In the genomic region with DNA sequence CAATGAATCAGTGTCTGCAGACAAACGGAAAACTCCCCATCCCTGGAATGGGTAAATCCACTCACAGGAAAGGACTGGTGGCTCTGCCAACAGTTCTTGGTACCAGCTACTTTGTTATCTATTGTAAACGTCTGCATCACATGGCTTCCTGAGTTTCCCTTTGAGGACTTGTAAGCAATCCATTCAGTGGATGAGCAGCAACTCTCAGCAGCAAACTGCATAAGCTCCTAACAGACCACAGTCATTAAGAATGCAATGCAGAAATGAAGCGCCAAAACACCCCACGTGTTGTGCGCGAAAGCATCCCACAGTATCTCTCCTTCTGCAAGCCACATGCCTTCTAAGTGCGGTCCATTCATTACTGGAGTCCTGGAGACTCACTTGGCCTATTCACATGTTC, we compare ENCODE assay signal across 19 mouse cellular contexts.
A peak's percentile ranks its signal among the peaks of the same experiment; 100 is the strongest.
DNase-seq lines count a peak whose midpoint lies in the region; ATAC-seq and TF ChIP-seq lines count a peak whose summit lies in the region.
"Had no signal": no experiment of that assay in that cellular context is flagged by ENCODE, and none has a peak within 500 bp of the region (broad histone marks: within the 10 kb centered on the region; RNA-seq: fewer than 3 reads in every experiment).

No protein-coding gene starts in this region.

- no peak for DNase-seq in midbrain, embryonic 10.5 days (ENCODE audit: low spot score)
- peak; percentile 27 for DNase-seq in lung, postnatal 10 days
- DNase-seq in gastrocnemius, adult 2 months, result no peak
- DNase-seq in layer of hippocampus, adult 9-10 months (ENCODE audit: low spot score), result no peak
- DNase-seq: adrenal gland, adult 2 months; cerebellum, adult 9-10 months; gastrocnemius, postnatal 14 days; kidney, adult 9 months; kidney, postnatal 25 days; right cerebral cortex, postnatal 25 days; thymus, postnatal 14 days had no signal

- WGBS in hindbrain, embryonic 15.5 days, result 47% methylated on average over 7 of the region's 7 CpGs
- 69% methylated on average over 7 of the region's 7 CpGs for WGBS in hindbrain, embryonic 13.5 days
- 72% methylated on average over 7 of the region's 7 CpGs for WGBS in midbrain, embryonic 15.5 days
- WGBS in midbrain, embryonic 10.5 days, result 76% methylated on average over 7 of the region's 7 CpGs

- no peaks in the 10 kb centered on the region for H3K27me3 ChIP-seq in hindbrain, embryonic 15.5 days
- no peaks in the 10 kb centered on the region for H3K27me3 ChIP-seq in hindbrain, embryonic 13.5 days
- H3K27me3 ChIP-seq in midbrain, embryonic 15.5 days (replicated peaks), result no peaks in the 10 kb centered on the region
- no peaks in the 10 kb centered on the region for H3K27me3 ChIP-seq in midbrain, embryonic 10.5 days (ENCODE audit: low read depth, poor library complexity, severe bottlenecking)
- H3K27me3 ChIP-seq: embryonic facial prominence, embryonic 12.5 days; intestine, embryonic 15.5 days; limb, embryonic 15.5 days; stomach, embryonic 15.5 days had no signal

- intact Hi-C loops in gastrocnemius, adult 2 months (cut with DNase I), result no loop called here

- H3K9me3 ChIP-seq in hindbrain, embryonic 15.5 days, result no peaks in the 10 kb centered on the region
- no peaks in the 10 kb centered on the region for H3K9me3 ChIP-seq in hindbrain, embryonic 13.5 days
- no peaks in the 10 kb centered on the region for H3K9me3 ChIP-seq in midbrain, embryonic 15.5 days
- no peaks in the 10 kb centered on the region for H3K9me3 ChIP-seq in midbrain, embryonic 10.5 days (replicated peaks)
- H3K9me3 ChIP-seq: embryonic facial prominence, embryonic 12.5 days; intestine, embryonic 15.5 days; limb, embryonic 15.5 days; liver, embryonic 15.5 days; stomach, embryonic 15.5 days had no signal

- no peak overlapping the region for H3K9ac ChIP-seq in hindbrain, embryonic 15.5 days
- H3K9ac ChIP-seq in hindbrain, embryonic 13.5 days, result no peak overlapping the region
- H3K9ac ChIP-seq in midbrain, embryonic 15.5 days, result no peak overlapping the region
- H3K9ac ChIP-seq: embryonic facial prominence, embryonic 12.5 days; intestine, embryonic 15.5 days; limb, embryonic 15.5 days; liver, embryonic 15.5 days; stomach, embryonic 15.5 days had no signal

- no peak overlapping the region for H3K4me2 ChIP-seq in hindbrain, embryonic 15.5 days
- no peak overlapping the region for H3K4me2 ChIP-seq in hindbrain, embryonic 13.5 days
- H3K4me2 ChIP-seq in midbrain, embryonic 15.5 days, result no peak overlapping the region
- H3K4me2 ChIP-seq: embryonic facial prominence, embryonic 12.5 days; intestine, embryonic 15.5 days; limb, embryonic 15.5 days; liver, embryonic 15.5 days; stomach, embryonic 15.5 days had no signal

- no peaks in the 10 kb centered on the region for H3K36me3 ChIP-seq in hindbrain, embryonic 15.5 days
- H3K36me3 ChIP-seq in hindbrain, embryonic 13.5 days, result no peaks in the 10 kb centered on the region
- no peaks in the 10 kb centered on the region for H3K36me3 ChIP-seq in midbrain, embryonic 15.5 days (replicated peaks)
- no peaks in the 10 kb centered on the region for H3K36me3 ChIP-seq in midbrain, embryonic 10.5 days
- H3K36me3 ChIP-seq: embryonic facial prominence, embryonic 12.5 days; intestine, embryonic 15.5 days; liver, embryonic 15.5 days; stomach, embryonic 15.5 days had no signal

- ATAC-seq in hindbrain, embryonic 15.5 days (ENCODE audit: low FRiP score, low read depth), result peak; percentile 49; the same call in 1 of the 2 replicates
- no peak for ATAC-seq in hindbrain, embryonic 13.5 days (ENCODE audit: low FRiP score)
- ATAC-seq in midbrain, embryonic 15.5 days (replicated peaks), result peak; percentile 40; the same call in 1 of the 2 replicates
- ATAC-seq: intestine, embryonic 15.5 days had no signal

- no peak overlapping the region for H3K4me3 ChIP-seq in hindbrain, embryonic 15.5 days
- no peak overlapping the region for H3K4me3 ChIP-seq in hindbrain, embryonic 13.5 days
- no peak overlapping the region for H3K4me3 ChIP-seq in midbrain, embryonic 15.5 days
- H3K4me3 ChIP-seq in midbrain, embryonic 10.5 days, result no peak overlapping the region
- no peak overlapping the region for H3K4me3 ChIP-seq in gastrocnemius, adult 2 months
- H3K4me3 ChIP-seq: embryonic facial prominence, embryonic 12.5 days; intestine, embryonic 15.5 days; limb, embryonic 15.5 days; liver, embryonic 15.5 days; stomach, embryonic 15.5 days had no signal

- H3K27ac ChIP-seq in hindbrain, embryonic 15.5 days (replicated peaks), result no peak overlapping the region
- H3K27ac ChIP-seq in hindbrain, embryonic 13.5 days, result no peak overlapping the region
- no peak overlapping the region for H3K27ac ChIP-seq in midbrain, embryonic 15.5 days
- no peak overlapping the region for H3K27ac ChIP-seq in midbrain, embryonic 10.5 days (replicated peaks)
- H3K27ac ChIP-seq in gastrocnemius, adult 2 months, result no peak overlapping the region
- H3K27ac ChIP-seq: embryonic facial prominence, embryonic 12.5 days; intestine, embryonic 15.5 days; limb, embryonic 15.5 days; liver, embryonic 15.5 days; stomach, embryonic 15.5 days had no signal

- TF ChIP-seq CTCF in gastrocnemius, adult 2 months (IDR thresholded peaks at IDR 0.05), result no peak

- H3K4me1 ChIP-seq in hindbrain, embryonic 15.5 days (replicated peaks), result peaks cover 27% of the 10 kb centered on the region
- peaks cover 17% of the 10 kb centered on the region for H3K4me1 ChIP-seq in hindbrain, embryonic 13.5 days (replicated peaks)
- peaks cover 10% of the 10 kb centered on the region for H3K4me1 ChIP-seq in midbrain, embryonic 15.5 days
- H3K4me1 ChIP-seq in midbrain, embryonic 10.5 days, result peaks cover 14% of the 10 kb centered on the region
- H3K4me1 ChIP-seq: intestine, embryonic 15.5 days; stomach, embryonic 15.5 days had no signal
